Mouse (Mus musculus) hindlimb bud, embryonic 11.5 days (tissue): ENCODE measurements around the gene Gpr107.
"Not testable (repeated sequence)": the region's sequence is repeated elsewhere in the genome, so short reads cannot be mapped to it uniquely, and the experiment has no call there.

Experiments
- DNase-seq: peaks from one replicate; pipeline ENCODE4 v3.0.0-alpha.2; 2012; ENCODE audit warnings: low read depth, low spot score; ENCODE audit errors: extremely low spot score

Gene Gpr107

GRCm38 (mm10) chr2:31150762-31151161, 1.4 kb upstream of the Gpr107 start:
- DNase-seq, result no peak

- no peak for DNase-seq
Measured at GRCm38 (mm10) chr2:31156846-31157245, 4.7 kb downstream of the Gpr107 start.

GRCm38 (mm10) chr2:31160147-31160920, 8.2 kb downstream of the Gpr107 start:
- DNase-seq, result no peak

GRCm38 (mm10) chr2:31161620-31162019, 9.5 kb downstream of the Gpr107 start:
- DNase-seq, result no peak

- DNase-seq, result no peak
Measured at GRCm38 (mm10) chr2:31163361-31164118, 11.4 kb downstream of the Gpr107 start.

GRCm38 (mm10) chr2:31164841-31165455, 12.8 kb downstream of the Gpr107 start:
- no peak for DNase-seq

- DNase-seq, result no peak
Measured at GRCm38 (mm10) chr2:31165529-31165928, 13.4 kb downstream of the Gpr107 start.

GRCm38 (mm10) chr2:31167571-31167970, 15.5 kb downstream of the Gpr107 start:
- not testable (repeated sequence) for DNase-seq

GRCm38 (mm10) chr2:31169001-31169400, 16.9 kb downstream of the Gpr107 start:
- no peak for DNase-seq

- no peak for DNase-seq
Measured at GRCm38 (mm10) chr2:31170164-31170563, 18.0 kb downstream of the Gpr107 start.

GRCm38 (mm10) chr2:31172001-31172400, 19.9 kb downstream of the Gpr107 start:
- DNase-seq, result no peak

- DNase-seq, result no peak
Measured at GRCm38 (mm10) chr2:31172536-31172935, 20.4 kb downstream of the Gpr107 start.

- no peak for DNase-seq
Measured at GRCm38 (mm10) chr2:31173290-31173689, 21.2 kb downstream of the Gpr107 start.

- not testable (repeated sequence) for DNase-seq
Measured at GRCm38 (mm10) chr2:31178593-31178992, 26.5 kb downstream of the Gpr107 start.

- DNase-seq, result no peak
Measured at GRCm38 (mm10) chr2:31179471-31179870, 27.4 kb downstream of the Gpr107 start.

GRCm38 (mm10) chr2:31180081-31180551, 28.0 kb downstream of the Gpr107 start:
- DNase-seq, result no peak

GRCm38 (mm10) chr2:31182786-31183330, 30.7 kb downstream of the Gpr107 start:
- DNase-seq, result no peak

GRCm38 (mm10) chr2:31183830-31184229, 31.7 kb downstream of the Gpr107 start:
- DNase-seq, result no peak

GRCm38 (mm10) chr2:31188691-31189090, 36.6 kb downstream of the Gpr107 start:
- no peak for DNase-seq

- DNase-seq, result no peak
Measured at GRCm38 (mm10) chr2:31189654-31190053, 37.5 kb downstream of the Gpr107 start.

GRCm38 (mm10) chr2:31191765-31192164, 39.6 kb downstream of the Gpr107 start:
- DNase-seq, result no peak
